8 mouse cellular contexts compared by ENCODE assay signal in genomic region chr17:3244881-3245739, GRCm38 (mm10).
A peak's percentile ranks its signal among the peaks of the same experiment; 100 is the strongest.
DNase-seq lines count a peak whose midpoint lies in the region; ATAC-seq lines count a peak whose summit lies in the region.

No protein-coding gene starts in this region.

- intact Hi-C loops in gastrocnemius, postnatal 36 days (cut with DNase I): no loop called here
- intact Hi-C loops in heart, postnatal 10 days (cut with DNase I): no loop called here

- ATAC-seq in megakaryocyte progenitor cell, adult 5-6 weeks (replicated peaks; ENCODE audit: poor library complexity): no peak

- DNase-seq in gastrocnemius, adult 18-20 months (ENCODE audit: low spot score): peak; percentile 35
- DNase-seq in gastrocnemius, postnatal 36 days: no peak
- DNase-seq in MN1 (ENCODE audit: low spot score): peak; percentile 82
- DNase-seq in heart, postnatal 10 days: peak; percentile 44 to 47
- DNase-seq in kidney, postnatal 36 days: peak; percentile 73 to 89
- DNase-seq in embryo, embryonic 11 days: no peak
- DNase-seq in cerebellum, adult 8-10 months: no peak

Comparison
In these comparisons a context has a peak if more than half of its experiments do, and no peak if none do; other contexts are left out.
1. DNase-seq: peak in gastrocnemius, adult 18-20 months (single experiment), MN1 (single experiment), heart, postnatal 10 days (2 of 2) and kidney, postnatal 36 days (2 of 2); none in gastrocnemius, postnatal 36 days (0 of 2), embryo, embryonic 11 days (single experiment) and cerebellum, adult 8-10 months (single experiment).